Mouse (Mus musculus) CH12.LX (cell line): ENCODE measurements at regions not wholly inside any gene's neighbourhood (a gene's known extent, or its start where the extent isn't known, plus 50 kb on each side); places are given as distances from the start of the nearest gene placed in this dataset.

Source experiments
- DNase-seq: peaks from one replicate; pipeline ENCODE4 v3.0.0-alpha.2; 2013; ENCODE audit errors: extremely low read depth
- H3K27ac ChIP-seq: 2 replicates; pipeline ENCODE4 v1.5.1; 2012; ENCODE audit warnings: low read depth, mild to moderate bottlenecking, control low read depth, moderate library complexity; ENCODE audit not compliant: insufficient read depth
- H3K27me3 ChIP-seq: replicated peaks from 2 replicates; pipeline ENCODE3; 2012; ENCODE audit warnings: inconsistent platforms
- H3K36me3 ChIP-seq, 2 experiments: replicated peaks in 1 of 2; 2 replicates each; pipeline versions ENCODE3 to v1.6.1; 2012; ENCODE audit warnings: inconsistent platforms in 1 of 2, low read length in 1 of 2, mild to moderate bottlenecking in 1 of 2, mixed read lengths in 1 of 2, moderate library complexity in 1 of 2; ENCODE audit not compliant: control insufficient read depth in 1 of 2, insufficient read depth in 1 of 2
- H3K4me1 ChIP-seq, 2 experiments: 2 replicates each; pipeline ENCODE4 v1.6.1; 2012; ENCODE audit warnings: inconsistent platforms in 1 of 2, moderate library complexity in 1 of 2; ENCODE audit not compliant: insufficient read depth in 2 of 2, control insufficient read depth in 1 of 2
- H3K4me2 ChIP-seq: 2 replicates; pipeline ENCODE4 v1.6.1; 2012; ENCODE audit warnings: low read depth, mild to moderate bottlenecking, control low read depth; ENCODE audit not compliant: poor library complexity, insufficient read depth, severe bottlenecking
- H3K4me3 ChIP-seq, 3 experiments: fragments of 150-350 bp in 1 of 3; sonication (generic) in 1 of 3; replicated peaks in 1 of 3; 2 replicates each; pipeline versions ENCODE3 to v1.5.1; 2011 to 2012; ENCODE audit warnings: low read depth in 2 of 3, low read length in 2 of 3, mild to moderate bottlenecking in 2 of 3, moderate library complexity in 2 of 3, control low read depth in 1 of 3, improper control_type of control experiment in 1 of 3, inconsistent platforms in 1 of 3, mixed read lengths in 1 of 3; ENCODE audit not compliant: poor library complexity in 1 of 3
- H3K79me2 ChIP-seq: replicated peaks from 2 replicates; pipeline ENCODE4 v1.6.1; 2012; ENCODE audit warnings: mild to moderate bottlenecking, moderate library complexity; ENCODE audit not compliant: control insufficient read depth, poor library complexity, insufficient read depth, severe bottlenecking; ENCODE audit errors: extremely low read depth
- H3K9ac ChIP-seq: 2 replicates; pipeline ENCODE4 v1.6.1; 2012; ENCODE audit warnings: low read depth, mild to moderate bottlenecking, control low read depth, moderate library complexity; ENCODE audit not compliant: insufficient read depth
- H3K9me3 ChIP-seq: replicated peaks from 2 replicates; pipeline ENCODE3; 2012; ENCODE audit warnings: low read length, inconsistent platforms, mixed read lengths
- BHLHE40 ChIP-seq: IDR thresholded peaks from 2 replicates; pipeline ENCODE4 v1.6.1; 2011; ENCODE audit warnings: mild to moderate bottlenecking, low read depth, low read length, improper control_type of control experiment
- CHD1 ChIP-seq: IDR thresholded peaks from 2 replicates; pipeline ENCODE4 v1.6.1; 2012; ENCODE audit warnings: low read depth, low read length, improper control_type of control experiment, inconsistent platforms
- CHD2 ChIP-seq: IDR thresholded peaks from 2 replicates; pipeline ENCODE4 v1.6.1; 2011; ENCODE audit warnings: low read length, improper control_type of control experiment
- CTCF ChIP-seq, 2 experiments: IDR thresholded peaks in 1 of 2; conservative IDR thresholded peaks in 1 of 2; 2 replicates each; pipeline ENCODE4 v1.5.1; 2011 to 2012; ENCODE audit warnings: low read depth in 2 of 2, low read length in 2 of 2, improper control_type of control experiment in 1 of 2, inconsistent platforms in 1 of 2, mild to moderate bottlenecking in 1 of 2, moderate library complexity in 1 of 2
- E2F4 ChIP-seq: IDR thresholded peaks from 2 replicates; pipeline ENCODE4 v1.6.1; 2011; ENCODE audit warnings: low read depth, low read length, improper control_type of control experiment; ENCODE audit not compliant: insufficient replicate concordance
- ETS1 ChIP-seq: conservative IDR thresholded peaks from 2 replicates; pipeline ENCODE4 v1.6.1; 2012; ENCODE audit warnings: low read depth, mild to moderate bottlenecking, inconsistent platforms, low read length, improper control_type of control experiment, moderate library complexity
- GABPA ChIP-seq: IDR thresholded peaks from 2 replicates; pipeline ENCODE4 v1.6.1; 2012; ENCODE audit warnings: low read depth, low read length, improper control_type of control experiment, inconsistent platforms; ENCODE audit not compliant: insufficient replicate concordance
- HCFC1 ChIP-seq: IDR thresholded peaks from 2 replicates; pipeline ENCODE4 v1.6.1; 2012; ENCODE audit warnings: low read depth, mild to moderate bottlenecking, inconsistent platforms, low read length, improper control_type of control experiment
- IRF4 ChIP-seq: IDR thresholded peaks from 2 replicates; pipeline ENCODE4 v1.6.1; 2014; ENCODE audit warnings: low read depth, mild to moderate bottlenecking, inconsistent platforms, low read length, improper control_type of control experiment
- JUN ChIP-seq: IDR thresholded peaks from 2 replicates; pipeline ENCODE4 v1.6.1; 2011; ENCODE audit warnings: low read depth, mild to moderate bottlenecking, low read length, improper control_type of control experiment, moderate library complexity; ENCODE audit not compliant: insufficient read depth
- JUND ChIP-seq: conservative IDR thresholded peaks from 2 replicates; pipeline ENCODE4 v1.6.1; 2011; ENCODE audit warnings: low read depth, low read length, improper control_type of control experiment
- KAT2A ChIP-seq: IDR thresholded peaks from 2 replicates; pipeline ENCODE4 v1.6.1; 2012; ENCODE audit warnings: low read length, improper control_type of control experiment, inconsistent platforms; ENCODE audit not compliant: insufficient replicate concordance
- MAX ChIP-seq: IDR thresholded peaks from 2 replicates; pipeline ENCODE4 v1.6.1; 2011; ENCODE audit warnings: low read length, improper control_type of control experiment
- MYC ChIP-seq: IDR thresholded peaks from 2 replicates; pipeline ENCODE4 v1.6.1; 2011; ENCODE audit warnings: low read depth, mild to moderate bottlenecking, improper control_type of control experiment, low read length
- NELFE ChIP-seq: IDR thresholded peaks from 2 replicates; pipeline ENCODE4 v1.6.1; 2011; ENCODE audit warnings: low read depth, low read length, improper control_type of control experiment
- NRF1 ChIP-seq: IDR thresholded peaks from 2 replicates; pipeline ENCODE4 v1.6.1; 2014; ENCODE audit warnings: low read depth, mild to moderate bottlenecking, inconsistent platforms, low read length, improper control_type of control experiment, moderate library complexity
- POLR2AphosphoS2 ChIP-seq: IDR thresholded peaks from 2 replicates; pipeline ENCODE4 v1.6.1; 2011; ENCODE audit warnings: low read depth, low read length, improper control_type of control experiment
- RAD21 ChIP-seq: IDR thresholded peaks from 2 replicates; pipeline ENCODE4 v1.6.1; 2011; ENCODE audit warnings: low read depth, mild to moderate bottlenecking, low read length, improper control_type of control experiment, moderate library complexity
- SIN3A ChIP-seq: IDR thresholded peaks from 2 replicates; pipeline ENCODE4 v1.6.1; 2012; ENCODE audit warnings: low read length, improper control_type of control experiment, inconsistent platforms
- SMC3 ChIP-seq: IDR thresholded peaks from 2 replicates; pipeline ENCODE4 v1.6.1; 2011; ENCODE audit warnings: low read depth, low read length, improper control_type of control experiment
- TBP ChIP-seq: conservative IDR thresholded peaks from 2 replicates; pipeline ENCODE4 v1.6.1; 2011; ENCODE audit warnings: low read depth, low read length, improper control_type of control experiment
- TCF12 ChIP-seq: IDR thresholded peaks from 2 replicates; pipeline ENCODE4 v1.6.1; 2014; ENCODE audit warnings: low read depth, mild to moderate bottlenecking, inconsistent platforms, low read length, improper control_type of control experiment
- USF1 ChIP-seq: IDR thresholded peaks from 2 replicates; pipeline ENCODE4 v1.6.1; 2014; ENCODE audit warnings: low read depth, mild to moderate bottlenecking, inconsistent platforms, low read length, improper control_type of control experiment
- USF2 ChIP-seq: conservative IDR thresholded peaks from 2 replicates; pipeline ENCODE4 v1.6.1; 2011; ENCODE audit warnings: low read depth, low read length, improper control_type of control experiment
- ZC3H11A ChIP-seq: IDR thresholded peaks from 2 replicates; pipeline ENCODE4 v1.6.1; 2012; ENCODE audit warnings: low read depth, mild to moderate bottlenecking, inconsistent platforms, low read length, improper control_type of control experiment
- ZKSCAN1 ChIP-seq: IDR thresholded peaks from 2 replicates; pipeline ENCODE4 v1.6.1; 2012; ENCODE audit warnings: low read depth, inconsistent platforms, low read length, improper control_type of control experiment, borderline replicate concordance
- ZNF384 ChIP-seq: IDR thresholded peaks from 2 replicates; pipeline ENCODE4 v1.6.1; 2012; ENCODE audit warnings: low read depth, low read length, improper control_type of control experiment, inconsistent platforms
- dilution Hi-C: fragments of 300-500 bp; cut with MboI; formaldehyde crosslinking; loops from 2 replicates; pipeline ENCODE4 v1.14.3; 2020; ENCODE audit warnings: low sequenced_read_pairs; ENCODE audit not compliant: extremely low pct_unique_long_range_greater_than_20kb, extremely low pct_ligation_motif_present
- in situ Hi-C: fragments of 300-500 bp; cut with MboI; formaldehyde crosslinking; loops from 3 replicates; pipeline ENCODE4 v1.14.3; 2019; ENCODE audit warnings: low sequenced_read_pairs, low pct_ligation_motif_present, low pct_unique_long_range_greater_than_20kb, mixed read lengths

GRCm38 (mm10) chr5:118878722-118879121 lies 318.2 kb downstream of the Med13l start:
- H3K9ac ChIP-seq, result no peak overlapping the region
- no peaks in the 10 kb centered on the region for H3K4me1 ChIP-seq
- no peak overlapping the region for H3K27ac ChIP-seq
- H3K79me2 ChIP-seq, result no peaks in the 10 kb centered on the region
- dilution Hi-C loops, result no loop called here
- TF ChIP-seq ZNF384, result no peak
- TF ChIP-seq SMC3, result no peak
- TF ChIP-seq ETS1, result no peak
- no peak for TF ChIP-seq GABPA
- TF ChIP-seq JUN, result no peak
- no peak for TF ChIP-seq MYC
- TF ChIP-seq POLR2AphosphoS2, result no peak
- no peak for TF ChIP-seq RAD21
- no peak for TF ChIP-seq TBP
- TF ChIP-seq, all 38 proteins: peak for 0
- H3K9me3 ChIP-seq, result peaks cover 50% of the 10 kb centered on the region
- H3K4me2 ChIP-seq, result no peak overlapping the region
- H3K4me3 ChIP-seq, result no peak overlapping the region
- no peaks in the 10 kb centered on the region for H3K27me3 ChIP-seq
- in situ Hi-C loops, result loop anchor here (25.0 kb wide), 2 partner anchors 809 to 1209 kb away; no protein-coding TSS in a partner anchor
- DNase-seq, result no peak
- no peaks in the 10 kb centered on the region for H3K36me3 ChIP-seq

GRCm38 (mm10) chr5:118879808-118880478 lies 319.5 kb downstream of the Med13l start:
- Histone ChIP-seq H3K36me3 (no peaks in the 10 kb centered on the region), H3K4me2 (no peak overlapping the region), H3K79me2 (no peaks in the 10 kb centered on the region), H3K9ac (no peak overlapping the region), H3K4me3 (no peak overlapping the region), H3K27me3 (no peaks in the 10 kb centered on the region), H3K4me1 (no peaks in the 10 kb centered on the region), H3K27ac (no peak overlapping the region), H3K9me3 (peaks cover 53% of the 10 kb centered on the region)
- in situ Hi-C loops, result loop anchor here (25.0 kb wide), 2 partner anchors 807 to 1207 kb away; no protein-coding TSS in a partner anchor
- dilution Hi-C loops, result no loop called here
- DNase-seq, result peak; percentile 0
- TF ChIP-seq CTCF (conservative IDR thresholded peaks at IDR 0.05 in 1 of 2, IDR thresholded peaks at IDR 0.05 in 1 of 2; ENCODE audit: low read depth in 2 of 2, low read length in 2 of 2) (peak in 1 of 2 experiments; percentile 38; a peak in 2 of 4 replicates), HCFC1 (no peak), E2F4 (no peak), BHLHE40 (no peak), KAT2A (no peak), JUN (no peak), IRF4 (no peak), TCF12 (no peak), SMC3 (peak; percentile 17; the same call in 1 of the 2 replicates), USF2 (no peak), CHD2 (no peak), CHD1 (no peak), ETS1 (no peak), JUND (no peak), ZC3H11A (no peak), ZKSCAN1 (no peak), RAD21 (peak; percentile 18; the same call in 1 of the 2 replicates), MAX (no peak), USF1 (no peak), SIN3A (no peak), NRF1 (no peak), NELFE (no peak)
